ENCODE assay signal across 11 mouse cellular contexts in genomic region chr13:23370075-23370474, GRCm38 (mm10). TPM values are rescaled to one million over a fixed set of nuclear protein-coding genes. Genes with fewer than 3 reads are reported as not detected.
DNase-seq lines count a peak whose midpoint lies in the region; ATAC-seq lines count a peak whose summit lies in the region.
"Had no signal": no experiment of that assay in that cellular context is flagged by ENCODE, and none has a peak within 500 bp of the region (broad histone marks: within the 10 kb centered on the region; RNA-seq: fewer than 3 reads in every experiment).

No protein-coding gene starts in this region.

- DNase-seq in kidney, adult 11 months = no peak
- DNase-seq in limb, embryonic 11.5 days (ENCODE audit: low spot score) = no peak
- no peak for DNase-seq in adrenal gland, postnatal 25 days
- DNase-seq in frontal cortex, postnatal 14 days (ENCODE audit: low spot score in 2 of 2) = no peak
- DNase-seq: adrenal gland, adult 2 months; cerebellum, postnatal 14 days; kidney, postnatal 4 days had no signal

- H3K9ac ChIP-seq in kidney, embryonic 14.5 days (ENCODE audit: low read depth, low read length) = peak overlapping the region; percentile 75; the same call in 1 of the 2 replicates
- peak overlapping the region; percentile 88 for H3K9ac ChIP-seq in forebrain, embryonic 13.5 days
- no peak overlapping the region for H3K9ac ChIP-seq in limb, embryonic 11.5 days (ENCODE audit: low read length)
- H3K9ac ChIP-seq in midbrain, embryonic 16.5 days (ENCODE audit: low read depth, low read length) = no peak overlapping the region

- peak overlapping the region; percentile 67; the same call in 1 of the 2 replicates for H3K4me3 ChIP-seq in kidney, embryonic 14.5 days (ENCODE audit: low read length)
- H3K4me3 ChIP-seq in forebrain, embryonic 13.5 days = peak overlapping the region; percentile 79
- H3K4me3 ChIP-seq in limb, embryonic 11.5 days (ENCODE audit: low read depth, low read length) = no peak overlapping the region
- H3K4me3 ChIP-seq in midbrain, embryonic 16.5 days (ENCODE audit: low read depth, low read length) = no peak overlapping the region

- no peaks in the 10 kb centered on the region for H3K9me3 ChIP-seq in kidney, embryonic 14.5 days (ENCODE audit: control insufficient read depth, low read length)
- H3K9me3 ChIP-seq in forebrain, embryonic 13.5 days (replicated peaks) = no peaks in the 10 kb centered on the region
- no peaks in the 10 kb centered on the region for H3K9me3 ChIP-seq in limb, embryonic 11.5 days (ENCODE audit: control insufficient read depth, low read length)
- no peaks in the 10 kb centered on the region for H3K9me3 ChIP-seq in midbrain, embryonic 16.5 days (replicated peaks; ENCODE audit: control insufficient read depth, low read length, poor library complexity, severe bottlenecking)

- no peaks in the 10 kb centered on the region; the same call in 1 of the 2 replicates for H3K36me3 ChIP-seq in kidney, embryonic 14.5 days (ENCODE audit: control insufficient read depth, insufficient read depth, low read length)
- H3K36me3 ChIP-seq in forebrain, embryonic 13.5 days (ENCODE audit: poor library complexity, severe bottlenecking) = 0 out of 2 replicates have a peak, but pooled peaks cover 4% of the 10 kb centered on the region
- H3K36me3 ChIP-seq in limb, embryonic 11.5 days (ENCODE audit: control insufficient read depth, insufficient read depth, low read length) = no peaks in the 10 kb centered on the region
- no peaks in the 10 kb centered on the region for H3K36me3 ChIP-seq in midbrain, embryonic 16.5 days (ENCODE audit: control insufficient read depth, insufficient read depth, low read length)

- H3K27me3 ChIP-seq in kidney, embryonic 14.5 days (ENCODE audit: control insufficient read depth, insufficient read depth, low read length) = no peaks in the 10 kb centered on the region
- no peaks in the 10 kb centered on the region for H3K27me3 ChIP-seq in forebrain, embryonic 13.5 days
- H3K27me3 ChIP-seq in limb, embryonic 11.5 days (ENCODE audit: control insufficient read depth, insufficient read depth, low read length) = no peaks in the 10 kb centered on the region
- no peaks in the 10 kb centered on the region for H3K27me3 ChIP-seq in midbrain, embryonic 16.5 days (ENCODE audit: control insufficient read depth, insufficient read depth, low read depth, low read length)

- H3K27ac ChIP-seq in kidney, embryonic 14.5 days (ENCODE audit: low read depth, low read length) = no peak overlapping the region
- no peak overlapping the region for H3K27ac ChIP-seq in forebrain, embryonic 13.5 days
- no peak overlapping the region for H3K27ac ChIP-seq in limb, embryonic 11.5 days (replicated peaks; ENCODE audit: low read depth, low read length)
- no peak overlapping the region for H3K27ac ChIP-seq in midbrain, embryonic 16.5 days (ENCODE audit: low read length)

- ATAC-seq in kidney, embryonic 14.5 days (ENCODE audit: low FRiP score, low TSS enrichment) = no peak
- no peak for ATAC-seq in forebrain, embryonic 13.5 days
- no peak for ATAC-seq in limb, embryonic 11.5 days (ENCODE audit: insufficient number of reproducible peaks, low FRiP score, low TSS enrichment, low read depth)
- ATAC-seq in midbrain, embryonic 16.5 days = no peak
- ATAC-seq in inflammation-experienced regulatory T-cells, adult 6 months = no peak

- peaks cover 10% of the 10 kb centered on the region; the same call in 1 of the 2 replicates for H3K4me1 ChIP-seq in kidney, embryonic 14.5 days (ENCODE audit: control insufficient read depth, insufficient read depth, low read length)
- H3K4me1 ChIP-seq in forebrain, embryonic 13.5 days = peaks cover 32% of the 10 kb centered on the region
- no peaks in the 10 kb centered on the region for H3K4me1 ChIP-seq in limb, embryonic 11.5 days (ENCODE audit: control insufficient read depth, insufficient read depth, low read length)
- H3K4me1 ChIP-seq in midbrain, embryonic 16.5 days (ENCODE audit: control insufficient read depth, insufficient read depth, low read length) = peaks cover 29% of the 10 kb centered on the region

- 92% methylated on average over 4 of the region's 4 CpGs for WGBS in kidney, embryonic 14.5 days
- 86% methylated on average over 4 of the region's 4 CpGs for WGBS in forebrain, embryonic 13.5 days
- WGBS in limb, embryonic 11.5 days = 92% methylated on average over 4 of the region's 4 CpGs
- WGBS in midbrain, embryonic 16.5 days = 93% methylated on average over 4 of the region's 4 CpGs

- peak overlapping the region; percentile 43; the same call in 1 of the 2 replicates for H3K4me2 ChIP-seq in kidney, embryonic 14.5 days (replicated peaks; ENCODE audit: low read depth, low read length)
- peak overlapping the region; percentile 63 for H3K4me2 ChIP-seq in forebrain, embryonic 13.5 days
- H3K4me2 ChIP-seq in limb, embryonic 11.5 days (ENCODE audit: low read depth, severe bottlenecking) = peak overlapping the region; percentile 56; the same call in 1 of the 2 replicates
- H3K4me2 ChIP-seq in midbrain, embryonic 16.5 days (ENCODE audit: low read length) = peak overlapping the region; percentile 52

RNA-seq across cellular contexts. Expression of gene Zfp322a, which starts 1.1 kb away (rescaled TPM):
- polyA plus RNA-seq in kidney, embryonic 14.5 days (2014; fragmentation: Nextera tagmentation; extraction: Ambion mirVana) = 43.9 and 55.5 TPM in 2 replicates
- 61.4 and 61.8 TPM in 2 replicates for polyA plus RNA-seq in forebrain, embryonic 13.5 days (2015; fragmentation: Nextera tagmentation; extraction: Ambion mirVana)
- polyA plus RNA-seq in limb, embryonic 11.5 days (2014; fragmentation: Nextera tagmentation; extraction: Ambion mirVana) = 71.9 and 76.4 TPM in 2 replicates
- polyA plus RNA-seq in midbrain, embryonic 16.5 days (2015; fragmentation: Nextera tagmentation; extraction: Ambion mirVana) = 55.5 and 57.4 TPM in 2 replicates
- polyA plus RNA-seq in inflammation-experienced regulatory T-cells, adult 6 months (2017; shearing (Covaris generic)) = 10 to 100 TPM; 28.6 to 33.1 (median 30.2) TPM
- 19.7 and 30.1 TPM in 2 replicates for total RNA-seq in adrenal gland, postnatal 25 days (2021)

RNA-seq across cellular contexts. Expression of gene Abt1, which starts 53.6 kb away (rescaled TPM):
- polyA plus RNA-seq in kidney, embryonic 14.5 days (2014; fragmentation: Nextera tagmentation; extraction: Ambion mirVana) = 12.5 and 13.5 TPM in 2 replicates
- polyA plus RNA-seq in forebrain, embryonic 13.5 days (2015; fragmentation: Nextera tagmentation; extraction: Ambion mirVana) = 12.4 and 13.4 TPM in 2 replicates
- 16.3 and 17.4 TPM in 2 replicates for polyA plus RNA-seq in limb, embryonic 11.5 days (2014; fragmentation: Nextera tagmentation; extraction: Ambion mirVana)
- polyA plus RNA-seq in midbrain, embryonic 16.5 days (2015; fragmentation: Nextera tagmentation; extraction: Ambion mirVana) = 9.1 and 11.0 TPM in 2 replicates
- polyA plus RNA-seq in inflammation-experienced regulatory T-cells, adult 6 months (2017; shearing (Covaris generic)) = 10 to 100 TPM; 11.3 to 13.4 (median 12.2) TPM
- 6.4 and 6.9 TPM in 2 replicates for total RNA-seq in adrenal gland, postnatal 25 days (2021)

Comparison
In these comparisons a context has a peak if more than half of its experiments do, and no peak if none do; other contexts are left out.
1. H3K4me3 ChIP-seq: peak in kidney, embryonic 14.5 days (single experiment) and forebrain, embryonic 13.5 days (single experiment); none in limb, embryonic 11.5 days (single experiment) and midbrain, embryonic 16.5 days (single experiment).
2. H3K9ac ChIP-seq: peak in kidney, embryonic 14.5 days (single experiment) and forebrain, embryonic 13.5 days (single experiment); none in limb, embryonic 11.5 days (single experiment) and midbrain, embryonic 16.5 days (single experiment).
3. Peak in every context shown above with its lines, with median percentiles within 50 percentile points of each other: H3K4me2 ChIP-seq.